Mouse (Mus musculus): ENCODE data around the gene Agfg2. TPM values are rescaled to one million over a fixed set of nuclear protein-coding genes. Genes with fewer than 3 reads are reported as not detected.
"Not testable (repeated sequence)": the region's sequence is repeated elsewhere in the genome, so short reads cannot be mapped to it uniquely, and the experiment has no call there.

Gene Agfg2
- total RNA-seq, 2 experiments from 2014 or later: 8.6 to 10.5 TPM

GRCm38 (mm10) chr5:137647827-137648601 lies 36.5 kb downstream of the Agfg2 start:
- peak; percentile 27; the same call in 1 of the 2 replicates for ATAC-seq (replicated peaks; ENCODE audit: poor library complexity)

- peak; percentile 62 for ATAC-seq (replicated peaks; ENCODE audit: poor library complexity)
These were observed 38.9 kb downstream of the Agfg2 start, which contains the start of gene Irs3 for GRCm38 (mm10) chr5:137645652-137646091. Gene Irs3 (minus strand): TSS chr5:137645714.

GRCm38 (mm10) chr5:137645091-137645651 lies 39.4 kb downstream of the Agfg2 start:
- ATAC-seq (replicated peaks; ENCODE audit: poor library complexity): peak; percentile 58

- no peak for ATAC-seq (replicated peaks; ENCODE audit: poor library complexity)
These were observed 40.0 kb downstream of the Agfg2 start for GRCm38 (mm10) chr5:137644484-137644883.

GRCm38 (mm10) chr5:137642886-137643285 lies 41.6 kb downstream of the Agfg2 start:
- no peak for ATAC-seq (replicated peaks; ENCODE audit: poor library complexity)

- ATAC-seq (replicated peaks; ENCODE audit: poor library complexity): peak; percentile 23
These were observed 43.5 kb downstream of the Agfg2 start, which contains the start of gene Sap25 for GRCm38 (mm10) chr5:137641054-137641453. Gene Sap25 (plus strand): TSS chr5:137641334.

- ATAC-seq (replicated peaks; ENCODE audit: poor library complexity): no peak
These were observed 45.1 kb downstream of the Agfg2 start for GRCm38 (mm10) chr5:137639472-137639871.

GRCm38 (mm10) chr5:137633397-137634084 lies 51.0 kb downstream of the Agfg2 start:
- ATAC-seq (replicated peaks; ENCODE audit: poor library complexity): no peak

- ATAC-seq (replicated peaks; ENCODE audit: poor library complexity): no peak
These were observed 52.9 kb downstream of the Agfg2 start for GRCm38 (mm10) chr5:137631591-137631990.

- ATAC-seq (replicated peaks; ENCODE audit: poor library complexity): peak; percentile 50
These were observed 53.4 kb downstream of the Agfg2 start for GRCm38 (mm10) chr5:137631171-137631570.

- ATAC-seq (replicated peaks; ENCODE audit: poor library complexity): no peak
These were observed 53.9 kb downstream of the Agfg2 start for GRCm38 (mm10) chr5:137630602-137631001.

- ATAC-seq (replicated peaks; ENCODE audit: poor library complexity): no peak
These were observed 54.5 kb downstream of the Agfg2 start for GRCm38 (mm10) chr5:137629906-137630545.

- ATAC-seq (replicated peaks; ENCODE audit: poor library complexity): no peak
These were observed 55.2 kb downstream of the Agfg2 start for GRCm38 (mm10) chr5:137629306-137629721.

GRCm38 (mm10) chr5:137628498-137629305 lies 55.8 kb downstream of the Agfg2 start, which contains the start of the genes Fbxo24, Lrch4 and Gm20605:
Gene Fbxo24 (minus strand): TSS chr5:137629002.
Gene Lrch4 (plus strand): TSS chr5:137629121.
Gene Gm20605 (plus strand): TSS chr5:137629175.
- ATAC-seq (replicated peaks; ENCODE audit: poor library complexity): peak; percentile 81

- no peak for ATAC-seq (replicated peaks; ENCODE audit: poor library complexity)
These were observed 56.5 kb downstream of the Agfg2 start for GRCm38 (mm10) chr5:137627991-137628390.

- ATAC-seq (replicated peaks; ENCODE audit: poor library complexity): no peak
These were observed 60.5 kb downstream of the Agfg2 start for GRCm38 (mm10) chr5:137623937-137624530.

- ATAC-seq (replicated peaks; ENCODE audit: poor library complexity): no peak
These were observed 69.2 kb downstream of the Agfg2 start for GRCm38 (mm10) chr5:137615347-137615746.

- not testable (repeated sequence) for ATAC-seq (replicated peaks; ENCODE audit: poor library complexity)
These were observed 69.6 kb downstream of the Agfg2 start for GRCm38 (mm10) chr5:137614921-137615320.

- no peak for ATAC-seq (replicated peaks; ENCODE audit: poor library complexity)
These were observed 71.0 kb downstream of the Agfg2 start, which contains the start of gene Pcolce for GRCm38 (mm10) chr5:137613550-137613949. Gene Pcolce (minus strand): TSS chr5:137613784.
